Mouse (Mus musculus) stomach, embryonic 16.5 days (tissue): Measurements from ENCODE around the gene Parp16. TPM values are rescaled to one million over a fixed set of nuclear protein-coding genes. Genes with fewer than 3 reads are reported as not detected.
A peak's percentile ranks its signal among the peaks of the same experiment; 100 is the strongest.
"Not testable (repeated sequence)": the region's sequence is repeated elsewhere in the genome, so short reads cannot be mapped to it uniquely, and the experiment has no call there.

Experiments used
- ATAC-seq: fragments of 200-750 bp; cut with Nextera tagmentation; 2 replicates; pipeline ENCODE4 v1.8.0; 2017; ENCODE audit warnings: moderate number of reproducible peaks, moderate TSS enrichment; ENCODE audit not compliant: insufficient read depth, low FRiP score
- H3K27ac ChIP-seq: fragments of 300-500 bp; sonication (generic); 2 replicates; pipeline ENCODE4 v1.5.1; 2014; ENCODE audit warnings: low read length
- H3K27me3 ChIP-seq: fragments of 300-500 bp; sonication (generic); 2 replicates; pipeline ENCODE4 v1.6.1; 2014; ENCODE audit warnings: low read length, control low read depth, mixed read lengths; ENCODE audit not compliant: control insufficient read depth, insufficient read depth
- H3K36me3 ChIP-seq: fragments of 300-500 bp; sonication (generic); 2 replicates; pipeline ENCODE4 v1.6.1; 2014; ENCODE audit warnings: low read length; ENCODE audit not compliant: control insufficient read depth, insufficient read depth
- H3K4me1 ChIP-seq: fragments of 300-500 bp; sonication (generic); 2 replicates; pipeline ENCODE4 v1.6.1; 2014; ENCODE audit warnings: low read length, control low read depth, mixed read lengths; ENCODE audit not compliant: control insufficient read depth, insufficient read depth
- H3K4me2 ChIP-seq: fragments of 300-500 bp; sonication (generic); 2 replicates; pipeline ENCODE4 v1.6.1; 2014; ENCODE audit warnings: low read depth, low read length, mixed read lengths
- H3K4me3 ChIP-seq: fragments of 300-500 bp; sonication (generic); replicated peaks from 2 replicates; pipeline ENCODE4 v1.5.1; 2014; ENCODE audit warnings: mild to moderate bottlenecking, low read length
- H3K9ac ChIP-seq: fragments of 300-500 bp; sonication (generic); 2 replicates; pipeline ENCODE4 v1.6.1; 2014; ENCODE audit warnings: low read length
- H3K9me3 ChIP-seq: fragments of 300-500 bp; sonication (generic); replicated peaks from 2 replicates; pipeline ENCODE4 v1.6.1; 2016; ENCODE audit warnings: low read length, control low read depth; ENCODE audit not compliant: control insufficient read depth
- WGBS: fragments of 180-500 bp; shearing (Covaris S2); extraction: QIAGEN DNeasy Blood & Tissue Kit; methylation state at CpG from one replicate; pipeline ENCODE4 v1.1.7; 2014; 5-methylcytosine and 5-hydroxymethylcytosine counted together
- polyA plus RNA-seq: library from polyadenylated mRNA; unstranded; fragments of >200 nt; fragmentation: Nextera tagmentation; extraction: Ambion mirVana; gene quantifications from 2 replicates; pipeline ENCODE4 v1.2.1, GENCODE M21; 2015

The Parp16 gene
- polyA plus RNA-seq, 1 experiment from 2014 or later = 7.6 TPM

GRCm38 (mm10) chr9:65275810-65276530, 80.8 kb downstream of the Parp16 start:
- H3K4me3 ChIP-seq = no peak overlapping the region
- H3K36me3 ChIP-seq = no peaks in the 10 kb centered on the region
- no peaks in the 10 kb centered on the region for H3K27me3 ChIP-seq
- no peak overlapping the region for H3K9ac ChIP-seq
- ATAC-seq = no peak
- H3K4me1 ChIP-seq = no peaks in the 10 kb centered on the region
- H3K9me3 ChIP-seq = no peaks in the 10 kb centered on the region
- H3K27ac ChIP-seq = no peak overlapping the region
- 83% methylated on average over 4 of the region's 4 CpGs for WGBS
- H3K4me2 ChIP-seq = no peak overlapping the region

- WGBS = 73% methylated on average over 5 of the region's 5 CpGs
These were observed 86.5 kb downstream of the Parp16 start for GRCm38 (mm10) chr9:65281536-65282151.

GRCm38 (mm10) chr9:65283301-65283700, 88.1 kb downstream of the Parp16 start:
- no peak overlapping the region for H3K9ac ChIP-seq
- H3K4me2 ChIP-seq = no peak overlapping the region
- ATAC-seq = peak; percentile 62
- no peaks in the 10 kb centered on the region for H3K4me1 ChIP-seq
- H3K9me3 ChIP-seq = no peaks in the 10 kb centered on the region
- 3% methylated on average over 3 of the region's 3 CpGs for WGBS
- H3K27me3 ChIP-seq = peaks cover 3% of the 10 kb centered on the region; the same call in 1 of the 2 replicates
- H3K27ac ChIP-seq = no peak overlapping the region
- no peak overlapping the region for H3K4me3 ChIP-seq
- no peaks in the 10 kb centered on the region for H3K36me3 ChIP-seq

More at GRCm38 (mm10) chr9:65281536-65282151, 86.5 kb downstream of the Parp16 start:
- Histone ChIP-seq H3K27me3 (peaks cover 3% of the 10 kb centered on the region; the same call in 1 of the 2 replicates), H3K36me3 (no peaks in the 10 kb centered on the region), H3K27ac (no peak overlapping the region), H3K9ac (no peak overlapping the region), H3K4me1 (no peaks in the 10 kb centered on the region), H3K4me3 (no peak overlapping the region), H3K4me2 (no peak overlapping the region), H3K9me3 (no peaks in the 10 kb centered on the region)
- no peak for ATAC-seq

GRCm38 (mm10) chr9:65288252-65288651, 93.1 kb downstream of the Parp16 start:
- H3K9ac ChIP-seq, ATAC-seq, H3K9me3 ChIP-seq, H3K27ac ChIP-seq, H3K4me3 ChIP-seq, H3K36me3 ChIP-seq, H3K4me2 ChIP-seq, H3K4me1 ChIP-seq, H3K27me3 ChIP-seq: not testable (repeated sequence)
- WGBS = 78% methylated on average over 5 of the region's 5 CpGs

Other genes starting within 250 kb of the Parp16 start
- gene Slc24a1, start 243.7 kb upstream of the Parp16 start, polyA plus RNA-seq = 0.06 and 0.11 TPM in 2 replicates
- 46.2 and 46.5 TPM in 2 replicates for gene Ints14, start 234.4 kb upstream of the Parp16 start, polyA plus RNA-seq
- gene Hacd3, start 173.7 kb upstream of the Parp16 start, polyA plus RNA-seq = 93.0 and 104 TPM in 2 replicates
- gene Dpp8, start 162.9 kb upstream of the Parp16 start, polyA plus RNA-seq = 37.0 and 37.5 TPM in 2 replicates
- gene Igdcc4, start 93.9 kb upstream of the Parp16 start, polyA plus RNA-seq = 22.1 and 25.6 TPM in 2 replicates
- gene Igdcc3, start 54.2 kb upstream of the Parp16 start, polyA plus RNA-seq = 0.44 and 0.55 TPM in 2 replicates
- gene Cilp, start 69.8 kb downstream of the Parp16 start, polyA plus RNA-seq = 0.81 and 0.90 TPM in 2 replicates
- 53.9 and 54.8 TPM in 2 replicates for gene Clpx, start 98.9 kb downstream of the Parp16 start, polyA plus RNA-seq
- 3.4 and 3.6 TPM in 2 replicates for gene Pdcd7, start 150.8 kb downstream of the Parp16 start, polyA plus RNA-seq
- gene Ubap1l, start 165.7 kb downstream of the Parp16 start, polyA plus RNA-seq = 0.40 TPM in 1 of 2 replicates, not detected in the other
- gene Kbtbd13, start 196.3 kb downstream of the Parp16 start, polyA plus RNA-seq = 0.97 and 1.3 TPM in 2 replicates
- 7.6 TPM in 2 replicates for gene Rasl12, start 203.2 kb downstream of the Parp16 start, polyA plus RNA-seq
- 0.69 and 1.7 TPM in 2 replicates for gene Slc51b, start 227.6 kb downstream of the Parp16 start, polyA plus RNA-seq
- gene Mtfmt, start 240.4 kb downstream of the Parp16 start, polyA plus RNA-seq = 18.8 and 21.9 TPM in 2 replicates